27 mouse cellular contexts compared by ENCODE assay signal in the genomic region with DNA sequence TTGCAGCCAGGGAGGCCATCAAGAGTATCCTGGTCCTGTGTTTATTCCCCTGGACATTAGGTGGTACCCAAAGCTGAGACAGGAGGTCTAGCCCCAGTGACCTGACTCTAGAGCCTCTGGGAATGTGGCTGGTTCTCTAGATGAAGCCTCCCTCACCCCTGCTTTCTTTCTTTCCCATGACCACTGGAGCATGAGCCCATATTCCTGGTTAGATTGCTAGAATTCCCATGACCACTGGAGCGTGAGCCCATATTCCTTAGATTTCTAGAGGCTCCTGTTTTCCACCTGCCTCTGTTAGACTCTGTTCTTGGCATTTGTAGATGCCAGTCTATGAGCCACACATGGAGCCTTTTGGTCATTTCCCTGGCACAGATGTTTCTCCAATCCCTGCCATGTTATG. TPM values are rescaled to one million over a fixed set of nuclear protein-coding genes. Genes with fewer than 3 reads are reported as not detected.
DNase-seq lines count a peak whose midpoint lies in the region; ATAC-seq and TF ChIP-seq lines count a peak whose summit lies in the region.
"Had no signal": no experiment of that assay in that cellular context is flagged by ENCODE, and none has a peak within 500 bp of the region (broad histone marks: within the 10 kb centered on the region; RNA-seq: fewer than 3 reads in every experiment).

No protein-coding gene starts in this region.

- DNase-seq in heart, postnatal 10 days, result no peak
- DNase-seq in kidney, adult 18-20 months, result peak; percentile 40
- DNase-seq in kidney, postnatal 10 days, result no peak
- peak; percentile 48 for DNase-seq in kidney, adult 2 months
- DNase-seq in kidney, postnatal 14 days, result peak; percentile 56
- DNase-seq in layer of hippocampus, postnatal 14 days (ENCODE audit: low spot score in 2 of 2), result no peak
- DNase-seq: cerebellum, adult 18-20 months; lung, postnatal 10 days; spleen, adult 18-20 months; thymus, adult 2 months had no signal

- H3K9ac ChIP-seq in heart, embryonic 11.5 days (ENCODE audit: low read depth, low read length), result no peak overlapping the region
- H3K9ac ChIP-seq: forebrain, embryonic 12.5 days; limb, embryonic 15.5 days; midbrain, embryonic 12.5 days; stomach, embryonic 15.5 days had no signal

- H3K4me2 ChIP-seq in heart, embryonic 11.5 days, result no peak overlapping the region
- H3K4me2 ChIP-seq: forebrain, embryonic 12.5 days; limb, embryonic 15.5 days; midbrain, embryonic 12.5 days; stomach, embryonic 15.5 days had no signal

- H3K36me3 ChIP-seq in heart, embryonic 11.5 days (ENCODE audit: control insufficient read depth, insufficient read depth, low read length), result no peaks in the 10 kb centered on the region
- H3K36me3 ChIP-seq in kidney, adult 2 months (ENCODE audit: control insufficient read depth, insufficient read depth, low read length), result no peaks in the 10 kb centered on the region
- H3K36me3 ChIP-seq: forebrain, embryonic 12.5 days; limb, embryonic 15.5 days; midbrain, embryonic 12.5 days; stomach, embryonic 15.5 days had no signal

- peaks cover 24% of the 10 kb centered on the region for H3K4me1 ChIP-seq in heart, embryonic 11.5 days (ENCODE audit: control insufficient read depth, insufficient read depth, low read length)
- peaks cover 9% of the 10 kb centered on the region; the same call in 1 of the 2 replicates for H3K4me1 ChIP-seq in kidney, adult 2 months (ENCODE audit: control insufficient read depth, insufficient read depth, low read length)

- intact Hi-C loops in heart, postnatal 10 days (cut with DNase I), result no loop called here

- no peak for TF ChIP-seq POLR2A in kidney, adult 2 months (IDR thresholded peaks at IDR 0.05; ENCODE audit: low read depth, low read length)

- no peak overlapping the region for H3K4me3 ChIP-seq in heart, embryonic 11.5 days (ENCODE audit: low read depth, low read length)
- no peak overlapping the region for H3K4me3 ChIP-seq in kidney, adult 2 months (ENCODE audit: insufficient read depth, low read depth, low read length)
- H3K4me3 ChIP-seq: forebrain, embryonic 12.5 days; limb, embryonic 15.5 days; midbrain, embryonic 12.5 days; stomach, embryonic 15.5 days had no signal

- H3K9me3 ChIP-seq in heart, embryonic 11.5 days (replicated peaks; ENCODE audit: control insufficient read depth, low read length), result no peaks in the 10 kb centered on the region
- H3K9me3 ChIP-seq: forebrain, embryonic 12.5 days; limb, embryonic 15.5 days; midbrain, embryonic 12.5 days; stomach, embryonic 15.5 days had no signal

- TF ChIP-seq CTCF in kidney, adult 2 months (conservative IDR thresholded peaks at IDR 0.05; ENCODE audit: insufficient read depth, insufficient read length, low read depth, low read length), result no peak

- no peaks in the 10 kb centered on the region for H3K27me3 ChIP-seq in heart, embryonic 11.5 days (ENCODE audit: control insufficient read depth, insufficient read depth, low read length)
- H3K27me3 ChIP-seq in kidney, adult 2 months (replicated peaks; ENCODE audit: control insufficient read depth, insufficient read depth, low read length), result no peaks in the 10 kb centered on the region
- H3K27me3 ChIP-seq: CH12.LX; forebrain, embryonic 12.5 days; limb, embryonic 15.5 days; midbrain, embryonic 12.5 days; stomach, embryonic 15.5 days had no signal

- 88% methylated on average over 1 of the region's 1 CpGs for WGBS in heart, embryonic 11.5 days (ENCODE audit: insufficient replicate concordance)
- WGBS in kidney, adult 2 months, result 42% methylated on average over 1 of the region's 1 CpGs

- H3K27ac ChIP-seq in heart, embryonic 11.5 days (ENCODE audit: low read depth, low read length), result 0 out of 2 replicates have a peak overlapping the region, but pooled peaks have one; percentile 25
- peak overlapping the region; percentile 2; the same call in 1 of the 2 replicates for H3K27ac ChIP-seq in kidney, adult 2 months (ENCODE audit: insufficient read depth, low read depth, low read length)
- H3K27ac ChIP-seq: forebrain, embryonic 12.5 days; limb, embryonic 15.5 days; midbrain, embryonic 12.5 days; stomach, embryonic 15.5 days had no signal

- no peak for ATAC-seq in heart, embryonic 11.5 days (replicated peaks; ENCODE audit: insufficient number of reproducible peaks, low FRiP score, low TSS enrichment)
- ATAC-seq: inflammation-experienced regulatory T-cells, adult 6 months had no signal

RNA-seq across cellular contexts. Expression of gene Acot7, which starts 24.5 kb away (rescaled TPM):
- polyA plus RNA-seq in heart, embryonic 11.5 days (2014; fragmentation: Nextera tagmentation; extraction: Ambion mirVana), result 53.1 and 53.6 TPM in 2 replicates
- total RNA-seq in heart, postnatal 10 days (2021), result 10 to 100 TPM; 48.3 to 53.2 TPM
- 80.2 and 90.1 TPM in 2 replicates for polyA plus RNA-seq in kidney, adult 2 months (2012; rRNA removed)
- total RNA-seq in layer of hippocampus, postnatal 14 days (2021), result 100 to 1,000 TPM; 352 to 388 TPM

RNA-seq across cellular contexts. Expression of gene Hes2, which starts 43.8 kb away (rescaled TPM):
- polyA plus RNA-seq in heart, embryonic 11.5 days (2014; fragmentation: Nextera tagmentation; extraction: Ambion mirVana), result 0.07 TPM in 1 of 2 replicates, not detected in the other
- total RNA-seq in heart, postnatal 10 days (2021), result not detected
- 0.81 and 1.0 TPM in 2 replicates for polyA plus RNA-seq in kidney, adult 2 months (2012; rRNA removed)
- total RNA-seq in layer of hippocampus, postnatal 14 days (2021), result not detected
- total RNA-seq: adrenal gland, postnatal 4 days; CH12.LX; gastrocnemius, adult 8-10 months; granulocyte monocyte progenitor cell, adult 5-6 weeks; layer of hippocampus, postnatal 36 days; left cerebral cortex, postnatal 36 days; megakaryocyte progenitor cell, adult 5-6 weeks; MEL had no signal
- polyA plus RNA-seq: forebrain, embryonic 12.5 days; frontal cortex, adult 2 months; inflammation-experienced regulatory T-cells, adult 6 months; liver, embryonic 16.5 days; neural tube, embryonic 14.5 days had no signal

RNA-seq across cellular contexts. Expression of gene Espn, which starts 50.2 kb away (rescaled TPM):
- 0.90 and 1.3 TPM in 2 replicates for polyA plus RNA-seq in heart, embryonic 11.5 days (2014; fragmentation: Nextera tagmentation; extraction: Ambion mirVana)
- total RNA-seq in heart, postnatal 10 days (2021), result 1 to 10 TPM; 1.3 to 1.4 TPM
- polyA plus RNA-seq in kidney, adult 2 months (2012; rRNA removed), result 48.3 and 57.5 TPM in 2 replicates
- under 1 TPM; 0.57 to 0.94 TPM for total RNA-seq in layer of hippocampus, postnatal 14 days (2021)
- total RNA-seq: granulocyte monocyte progenitor cell, adult 5-6 weeks had no signal

Comparison
In these comparisons a context has a peak if more than half of its experiments do, and no peak if none do; other contexts are left out.
1. DNase-seq: peak in kidney, adult 18-20 months (single experiment), kidney, adult 2 months (single experiment) and kidney, postnatal 14 days (single experiment); none in heart, postnatal 10 days (0 of 2), kidney, postnatal 10 days (single experiment) and layer of hippocampus, postnatal 14 days (0 of 2).
2. RNA of gene Acot7, which starts 24.5 kb away (total RNA-seq): 352 to 388 TPM in layer of hippocampus, postnatal 14 days; 48.3 to 53.2 TPM in heart, postnatal 10 days; every median in the first group is over 4 times any median in the second.